Mouse (Mus musculus) ZHBTc4 (cell line): ENCODE measurements around the gene Ttc28.

ENCODE experiments used
- DNase-seq: peaks from one replicate; pipeline ENCODE4 v3.0.0-alpha.2; 2011; ENCODE audit warnings: low read depth, low spot score

Ttc28 gene

GRCm38 (mm10) chr5:111161146-111161930 lies 281.7 kb downstream of the Ttc28 start:
- no peak for DNase-seq

DNA sequence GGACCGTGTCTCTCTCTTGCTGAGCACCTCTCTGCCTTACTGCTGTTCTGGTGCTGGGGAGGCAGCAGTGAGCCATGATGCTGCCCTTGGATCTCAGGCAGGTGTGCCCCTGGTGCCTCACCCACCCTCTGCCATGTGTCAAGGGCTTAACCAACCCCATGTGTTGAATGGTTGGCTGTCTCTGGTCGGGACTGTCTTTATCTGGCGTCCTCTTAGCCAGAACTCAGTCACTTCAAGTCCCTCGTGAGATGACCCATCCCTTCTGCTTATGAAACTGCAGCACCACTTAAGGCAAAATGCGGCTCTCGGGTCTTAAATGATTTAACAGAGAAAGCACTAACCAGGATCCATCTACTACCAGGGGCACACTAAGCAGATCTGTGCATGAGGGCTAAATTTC lies 283.3 kb downstream of the Ttc28 start:
- DNase-seq = no peak

DNA sequence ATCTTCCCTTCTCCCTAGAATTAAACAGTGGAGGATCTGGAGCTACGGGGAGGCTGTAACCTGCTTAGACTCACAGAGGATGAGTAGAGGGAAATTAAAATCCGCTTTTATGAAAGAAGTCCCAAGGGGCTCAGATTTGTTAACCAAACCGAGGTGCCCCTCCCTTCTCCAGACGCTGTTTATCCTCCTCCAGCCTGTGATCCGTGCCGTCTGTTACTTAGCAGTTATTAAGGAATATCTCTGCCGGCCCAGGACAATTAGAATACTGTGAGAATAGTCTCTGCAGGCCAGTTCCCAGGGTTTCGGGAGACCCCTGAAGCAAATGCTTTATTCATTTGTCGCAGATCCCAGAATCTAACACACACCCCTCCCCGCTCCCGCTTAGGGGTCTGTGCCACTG lies 283.8 kb downstream of the Ttc28 start:
- DNase-seq = no peak

DNA sequence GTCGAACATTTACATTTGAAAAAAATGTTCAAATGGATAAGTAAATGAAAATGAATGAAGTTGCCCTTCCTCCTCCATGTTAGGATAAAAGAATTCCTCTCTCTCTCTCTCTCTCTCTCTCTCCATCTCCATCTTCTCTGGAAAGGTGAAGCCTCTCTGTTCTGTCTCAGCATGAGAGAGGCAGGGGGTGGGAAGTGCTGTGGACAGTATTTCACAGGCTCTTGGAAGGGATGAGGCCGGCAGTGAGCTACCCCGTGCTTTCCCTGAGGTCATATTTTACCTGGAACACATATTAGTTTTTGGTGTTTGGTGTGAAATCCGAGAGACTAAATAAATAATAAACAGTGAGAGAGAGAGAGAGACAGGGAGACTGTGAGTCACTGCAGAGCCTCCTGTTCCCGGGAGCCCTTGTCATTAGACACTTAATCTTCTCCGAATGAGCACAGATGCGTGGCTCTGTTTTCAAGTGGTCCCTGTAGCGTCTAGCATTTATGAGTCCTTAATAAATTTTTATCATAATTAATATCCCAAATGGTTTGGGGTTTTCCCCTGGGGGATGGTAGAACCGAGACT lies 284.8 kb downstream of the Ttc28 start:
- no peak for DNase-seq

GRCm38 (mm10) chr5:111170383-111170782 lies 290.8 kb downstream of the Ttc28 start:
- peak; percentile 87 for DNase-seq

GRCm38 (mm10) chr5:111175410-111175809 lies 295.8 kb downstream of the Ttc28 start:
- no peak for DNase-seq

- DNase-seq = no peak
Observed at GRCm38 (mm10) chr5:111175842-111176241, 296.2 kb downstream of the Ttc28 start.

DNA sequence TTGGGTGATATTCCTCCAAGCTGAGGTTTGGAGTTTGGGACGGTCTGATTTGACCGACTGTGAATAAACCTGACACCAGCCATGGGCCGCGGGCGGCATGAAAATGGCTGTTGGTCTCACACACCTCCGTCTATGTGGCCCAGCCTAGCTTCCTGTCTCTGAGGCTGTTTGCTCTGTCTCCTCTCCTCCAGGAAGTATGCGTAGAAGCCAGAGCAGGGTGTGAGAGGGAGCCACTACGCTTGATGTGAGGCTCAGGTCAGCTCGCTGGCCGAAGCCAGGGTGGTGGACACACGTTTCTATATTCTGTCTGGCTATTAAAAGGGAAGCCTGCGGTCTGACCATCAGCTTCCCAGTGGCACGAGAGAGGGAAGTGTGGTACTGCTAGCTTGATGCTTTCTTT lies 296.8 kb downstream of the Ttc28 start:
- no peak for DNase-seq

DNA sequence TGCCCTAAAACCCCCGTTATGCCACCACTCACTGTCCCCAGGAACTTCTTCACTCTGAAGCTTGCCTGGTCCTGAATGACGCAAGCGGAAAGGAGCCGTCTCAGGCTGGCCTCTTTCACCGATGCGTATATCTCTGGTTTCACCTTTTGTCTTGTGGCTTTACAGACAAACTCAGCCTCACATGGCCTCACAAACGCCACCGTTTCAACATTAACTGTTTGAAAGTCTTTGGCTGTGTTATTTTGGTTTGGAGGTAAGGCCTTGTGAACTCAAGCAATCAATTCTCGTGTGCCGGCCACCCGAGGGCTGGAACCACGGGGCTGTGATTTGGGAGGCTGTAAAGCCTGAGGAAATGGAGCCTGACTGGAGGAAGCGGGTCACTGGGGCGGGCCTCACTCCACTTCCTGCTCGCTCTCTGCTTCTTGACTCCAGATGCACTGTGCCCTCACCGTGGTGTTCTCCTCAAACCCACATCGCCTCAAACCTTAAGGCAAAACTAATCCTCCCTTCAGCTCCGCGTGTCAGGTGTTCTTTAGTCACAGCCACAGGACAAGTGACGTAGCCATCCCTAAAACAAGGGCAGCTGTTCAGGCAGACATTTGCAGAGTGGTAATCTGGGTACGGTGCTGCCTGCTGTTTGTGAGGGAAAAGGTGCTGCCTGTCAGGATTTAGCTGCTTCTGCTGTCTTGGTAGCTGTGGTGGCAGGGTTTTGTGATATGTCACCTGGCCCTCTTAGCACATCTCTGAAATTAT lies 298.9 kb downstream of the Ttc28 start:
- DNase-seq = peak; percentile 64

DNA sequence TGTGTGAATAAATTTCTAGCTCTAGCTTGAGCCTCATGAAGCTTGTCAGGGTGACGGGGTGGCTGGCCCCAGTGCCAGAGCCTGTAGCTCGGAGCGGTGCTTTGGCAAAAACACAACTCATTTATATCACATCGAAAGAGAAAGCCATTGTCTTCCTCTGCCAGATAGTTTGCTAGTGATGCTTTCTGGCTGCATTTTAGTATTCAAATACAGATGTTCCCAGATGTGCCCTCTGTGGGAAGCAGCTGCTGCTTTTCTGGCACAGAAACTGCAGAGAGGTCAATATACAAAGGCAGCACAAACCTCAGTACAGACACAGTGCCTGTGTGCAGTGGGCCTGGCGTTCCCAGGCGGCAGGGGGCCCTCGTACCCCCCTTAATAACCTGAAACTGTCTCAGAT lies 300.0 kb downstream of the Ttc28 start:
- no peak for DNase-seq

- no peak for DNase-seq
Observed at GRCm38 (mm10) chr5:111180091-111181053, 300.8 kb downstream of the Ttc28 start.

- DNase-seq = no peak
Observed at GRCm38 (mm10) chr5:111181204-111181912, 301.8 kb downstream of the Ttc28 start.

DNA sequence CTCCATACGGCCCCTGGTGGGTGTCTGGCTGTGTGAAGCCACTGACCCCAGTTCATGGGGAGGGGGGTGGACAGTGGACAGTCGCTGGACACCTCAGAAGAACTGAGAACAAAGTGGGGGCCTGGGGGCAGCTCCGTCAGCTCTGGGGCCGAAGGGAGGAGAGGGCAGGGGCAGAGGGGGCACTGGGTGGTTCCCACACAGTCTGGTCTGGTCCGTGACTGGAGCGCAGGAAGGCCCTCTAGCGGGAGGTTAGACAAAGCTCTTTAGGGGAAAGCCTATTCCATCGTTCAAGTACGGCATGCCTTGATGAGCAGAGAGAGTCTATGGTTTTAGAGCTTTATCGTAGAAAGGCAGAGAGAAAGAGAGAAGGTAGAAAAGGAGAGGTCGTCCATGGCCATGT lies 307.0 kb downstream of the Ttc28 start:
- peak; percentile 73 for DNase-seq

DNA sequence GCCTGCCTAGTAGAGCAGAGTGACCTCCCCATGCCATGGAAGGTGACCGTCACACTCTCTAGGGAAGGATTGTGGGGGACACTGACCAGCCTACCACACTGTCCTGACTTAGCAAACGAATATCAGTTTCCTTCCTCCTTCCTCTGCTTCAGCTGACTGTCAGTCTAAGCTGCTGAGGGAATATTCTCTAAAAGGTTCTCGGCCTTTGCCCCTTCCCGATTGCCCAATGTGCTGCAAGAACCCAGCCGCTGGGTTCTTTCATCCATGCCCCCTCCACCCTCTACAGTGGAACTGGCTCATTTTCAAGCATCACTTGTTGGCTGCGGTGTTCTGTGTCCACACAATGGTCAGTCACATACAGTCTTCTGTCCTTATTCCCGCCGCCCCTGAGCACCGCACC lies 312.4 kb downstream of the Ttc28 start:
- no peak for DNase-seq

DNA sequence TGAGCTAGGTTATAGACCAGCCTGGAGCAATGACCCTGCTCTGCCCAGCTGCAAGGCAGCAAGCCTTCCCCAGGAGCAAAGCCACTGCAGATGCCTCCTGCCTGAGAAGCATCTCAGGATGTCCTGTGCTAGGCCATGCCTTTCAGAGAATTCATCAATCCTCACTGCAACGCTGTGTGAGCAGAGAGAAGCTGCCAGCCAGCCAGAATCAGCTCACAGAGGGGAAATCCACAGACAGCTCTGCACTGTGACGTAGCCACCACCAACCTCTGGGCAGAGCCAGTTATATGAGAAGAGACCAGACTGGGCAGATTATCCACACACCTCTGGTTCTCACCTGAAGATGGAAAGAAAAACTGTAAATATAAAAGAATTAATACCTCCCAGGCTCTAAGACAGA lies 315.2 kb downstream of the Ttc28 start:
- no peak for DNase-seq

DNA sequence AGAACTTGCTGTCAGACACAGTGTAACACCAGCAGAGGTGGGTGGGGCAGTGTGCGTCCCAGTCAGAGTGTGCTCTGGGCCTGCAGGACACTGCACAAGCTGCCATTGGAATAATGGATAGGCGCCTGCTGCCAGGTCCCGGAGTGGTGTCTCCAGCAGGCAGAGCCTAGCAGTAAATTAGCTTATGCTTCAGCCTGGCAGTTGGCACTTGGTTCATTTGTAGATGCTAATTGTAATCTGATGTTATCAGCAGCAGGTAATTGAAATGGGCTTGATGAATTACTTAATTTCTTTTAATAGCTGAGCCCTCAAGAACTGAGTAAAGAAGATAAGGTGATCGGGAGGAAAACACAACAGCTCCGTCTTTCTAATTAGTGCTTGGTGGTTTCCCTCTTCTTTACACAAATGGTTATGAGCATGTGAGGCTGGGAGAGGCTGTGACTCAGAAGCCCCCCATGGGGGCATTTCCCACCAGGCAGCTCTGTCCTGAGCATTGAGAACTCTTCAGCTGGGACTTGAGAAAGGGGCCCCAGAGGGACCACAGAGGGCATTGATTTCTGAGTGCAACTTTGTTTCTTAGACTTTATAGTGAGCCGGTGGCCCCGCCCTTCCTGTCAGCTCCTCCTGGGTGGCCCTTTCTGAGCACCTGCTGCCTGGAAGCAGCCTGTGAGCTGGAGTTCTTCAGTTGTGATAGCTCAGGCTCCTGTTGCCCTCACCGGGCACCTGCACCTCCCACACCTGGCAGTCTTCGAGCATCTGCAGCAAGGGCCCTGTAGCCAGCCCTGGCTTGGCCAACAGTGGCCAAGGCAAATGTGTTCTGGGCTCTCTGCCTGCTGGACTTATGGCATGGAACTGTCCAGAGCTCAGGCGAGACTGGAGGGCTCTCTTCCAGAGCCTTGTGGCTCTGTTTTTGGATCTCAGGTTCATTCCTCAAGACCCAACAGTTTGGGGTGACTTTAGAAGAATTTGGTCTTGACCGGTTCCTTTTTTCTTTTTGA lies 316.2 kb downstream of the Ttc28 start:
- DNase-seq = peak; percentile 66

DNA sequence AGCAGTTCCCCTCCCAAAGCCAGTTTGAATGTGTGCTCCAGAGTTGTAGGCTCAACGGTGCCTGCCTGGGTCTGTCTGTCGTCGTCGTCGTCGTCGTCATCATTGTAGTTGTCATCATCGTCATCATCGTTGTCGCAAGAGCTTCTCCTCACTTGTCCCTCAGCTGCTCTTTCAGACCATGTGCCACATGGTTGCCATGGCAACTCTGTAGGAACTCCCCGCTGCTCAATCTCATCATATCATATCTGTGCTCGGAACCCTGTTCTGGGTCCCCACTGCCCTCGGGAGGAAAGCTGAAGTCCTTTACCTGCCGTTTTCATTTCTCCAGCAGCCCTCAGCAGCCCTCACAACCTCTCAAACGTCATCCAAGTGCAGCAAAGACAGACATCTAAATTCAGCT lies 318.1 kb downstream of the Ttc28 start:
- no peak for DNase-seq

DNA sequence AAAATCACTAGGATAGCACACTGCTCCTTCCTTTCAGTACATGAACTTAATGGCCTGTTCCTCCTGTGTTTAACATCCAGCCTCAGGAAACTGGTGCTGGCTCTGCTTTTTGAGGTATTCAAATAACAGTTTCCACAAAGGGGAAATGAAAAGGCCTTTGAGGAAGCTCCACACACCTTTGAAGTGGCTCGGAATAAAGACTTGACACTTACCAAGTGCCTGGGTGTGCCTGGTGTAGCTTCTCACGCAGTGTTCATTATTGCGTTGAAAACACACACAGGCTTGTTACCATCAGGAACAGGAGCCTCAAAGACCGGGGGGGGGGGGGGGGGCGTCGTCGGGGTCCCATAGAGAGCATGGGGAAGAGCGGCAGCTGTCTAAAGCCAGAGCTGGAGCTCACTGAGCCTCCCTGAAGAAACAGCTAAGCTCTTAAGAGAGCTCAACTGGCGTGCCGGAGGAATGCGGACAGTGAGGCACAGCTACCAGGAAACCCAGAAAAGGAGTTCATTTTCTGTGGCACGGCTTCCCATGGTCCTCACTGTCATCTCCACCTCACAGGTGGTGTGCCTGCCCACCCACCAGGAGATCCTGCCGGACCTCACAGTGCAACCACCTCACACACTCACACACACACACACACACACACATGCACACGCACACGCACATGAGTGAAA lies 320.7 kb downstream of the Ttc28 start:
- no peak for DNase-seq
